Mouse (Mus musculus) cerebellum, postnatal 4 days (tissue): ENCODE data around the gene Vps37c.

Experiments
- DNase-seq, 2 experiments: peaks; one replicate each; pipeline ENCODE4 v3.0.0; 2022; ENCODE audit warnings: low spot score in 2 of 2, mixed read lengths in 1 of 2

Gene Vps37c

GRCm38 (mm10) chr19:10740641-10741440 lies 52.3 kb downstream of the Vps37c start:
- no peak for DNase-seq

- DNase-seq, result no peak
Measured at GRCm38 (mm10) chr19:10742145-10742544, 53.6 kb downstream of the Vps37c start.

GRCm38 (mm10) chr19:10742565-10742964 lies 54.0 kb downstream of the Vps37c start:
- DNase-seq, result no peak

- DNase-seq, result no peak
Measured at GRCm38 (mm10) chr19:10747182-10747581, 58.6 kb downstream of the Vps37c start.

GRCm38 (mm10) chr19:10747718-10748117 lies 59.2 kb downstream of the Vps37c start:
- no peak for DNase-seq

- DNase-seq, result no peak
Measured at GRCm38 (mm10) chr19:10748401-10749102, 60.0 kb downstream of the Vps37c start.

GRCm38 (mm10) chr19:10749295-10749694 lies 60.8 kb downstream of the Vps37c start:
- DNase-seq, result no peak

- DNase-seq, result no peak
Measured at GRCm38 (mm10) chr19:10750161-10750560, 61.6 kb downstream of the Vps37c start.

- DNase-seq, result no peak
Measured at GRCm38 (mm10) chr19:10751607-10752006, 63.1 kb downstream of the Vps37c start.

GRCm38 (mm10) chr19:10752106-10752505 lies 63.6 kb downstream of the Vps37c start:
- no peak for DNase-seq

GRCm38 (mm10) chr19:10752646-10753045 lies 64.1 kb downstream of the Vps37c start:
- no peak for DNase-seq

- DNase-seq, result no peak
Measured at GRCm38 (mm10) chr19:10757125-10757524, 68.6 kb downstream of the Vps37c start.

- no peak for DNase-seq
Measured at GRCm38 (mm10) chr19:10757526-10757925, 69.0 kb downstream of the Vps37c start.

GRCm38 (mm10) chr19:10758708-10759107 lies 70.2 kb downstream of the Vps37c start:
- no peak for DNase-seq

- no peak for DNase-seq
Measured at GRCm38 (mm10) chr19:10759525-10759924, 71.0 kb downstream of the Vps37c start.

GRCm38 (mm10) chr19:10759983-10760831 lies 71.7 kb downstream of the Vps37c start:
- DNase-seq, result no peak

GRCm38 (mm10) chr19:10761794-10762415 lies 73.4 kb downstream of the Vps37c start:
- DNase-seq, result no peak

- DNase-seq, result no peak
Measured at GRCm38 (mm10) chr19:10762468-10762867, 73.9 kb downstream of the Vps37c start.

- no peak for DNase-seq
Measured at GRCm38 (mm10) chr19:10763381-10764031, 75.0 kb downstream of the Vps37c start.
